Mouse (Mus musculus) lung, adult 2 months (tissue): ENCODE data around the gene Psmc2. TPM values are rescaled to one million over a fixed set of nuclear protein-coding genes. Genes with fewer than 3 reads are reported as not detected.

Experiments used
- DNase-seq: peaks from one replicate; pipeline ENCODE4 v3.0.0; 2022
- H3K4me1 ChIP-seq: fragments of 200-500 bp; 2 replicates; pipeline ENCODE4 v1.6.1; 2011; ENCODE audit warnings: low read length; ENCODE audit not compliant: control insufficient read depth, insufficient read depth
- H3K4me3 ChIP-seq: fragments of 200-500 bp; replicated peaks from 2 replicates; pipeline ENCODE3; 2011; ENCODE audit warnings: low read depth, mild to moderate bottlenecking, control low read depth, low read length; ENCODE audit errors: extremely low read depth
- CTCF ChIP-seq: fragments of 200-500 bp; IDR thresholded peaks from 2 replicates; pipeline ENCODE4 v1.5.1; 2011; ENCODE audit warnings: mild to moderate bottlenecking, low read length, control low read depth; ENCODE audit not compliant: insufficient read depth
- POLR2A ChIP-seq: fragments of 200-500 bp; IDR thresholded peaks from 2 replicates; pipeline ENCODE4 v1.6.1; 2011; ENCODE audit warnings: low read depth, mild to moderate bottlenecking, control low read depth, low read length, borderline replicate concordance; ENCODE audit errors: extremely low read depth
- WGBS: fragments of 180-500 bp; shearing (Covaris S2); methylation state at CpG from one replicate; pipeline ENCODE4 v1.1.7; 2018; 5-methylcytosine and 5-hydroxymethylcytosine counted together
- polyA plus RNA-seq: library from polyadenylated mRNA; depleted of rRNA; stranded (reverse); fragments of >200 nt; gene quantifications from 2 replicates; pipeline ENCODE4 v1.2.3, GENCODE M21; 2012

Gene Psmc2
- polyA plus RNA-seq, 1 experiment, result 28.4 TPM

GRCm38 (mm10) chr5:21802907-21803306 lies 17.8 kb downstream of the Psmc2 start:
- Histone ChIP-seq H3K4me1 (no peaks in the 10 kb centered on the region), H3K4me3 (no peak overlapping the region)
- DNase-seq, result no peak
- 89% methylated on average over 9 of the region's 9 CpGs for WGBS
- TF ChIP-seq POLR2A (no peak), CTCF (no peak)

DNA sequence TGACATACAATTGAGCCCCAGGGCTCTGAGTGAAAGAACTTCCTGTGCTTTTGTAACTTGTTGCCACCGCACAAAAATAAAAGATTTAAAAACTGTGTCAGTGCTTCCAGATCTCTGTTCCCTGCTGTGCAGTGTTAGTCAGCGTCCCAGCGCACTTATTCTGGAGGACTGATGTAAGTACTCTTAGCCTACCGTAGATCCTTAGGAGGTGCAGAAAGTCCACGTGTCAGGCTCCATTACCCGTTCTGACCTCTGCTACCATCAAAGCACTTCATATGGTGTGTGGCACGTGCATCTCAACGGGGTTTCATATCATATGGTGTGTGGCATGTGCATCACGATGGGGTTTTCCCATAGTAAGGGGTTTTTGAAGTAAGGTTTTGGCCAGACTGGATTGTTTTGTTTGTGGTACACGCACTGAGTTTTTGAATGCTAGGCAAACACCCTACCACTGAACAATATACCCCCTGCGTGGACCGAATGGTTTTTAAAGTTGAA lies 18.7 kb downstream of the Psmc2 start:
- WGBS, result 88% methylated on average over 12 of the region's 12 CpGs
- TF ChIP-seq CTCF, result no peak
- no peak overlapping the region for H3K4me3 ChIP-seq
- H3K4me1 ChIP-seq, result no peaks in the 10 kb centered on the region
- no peak for DNase-seq

DNA sequence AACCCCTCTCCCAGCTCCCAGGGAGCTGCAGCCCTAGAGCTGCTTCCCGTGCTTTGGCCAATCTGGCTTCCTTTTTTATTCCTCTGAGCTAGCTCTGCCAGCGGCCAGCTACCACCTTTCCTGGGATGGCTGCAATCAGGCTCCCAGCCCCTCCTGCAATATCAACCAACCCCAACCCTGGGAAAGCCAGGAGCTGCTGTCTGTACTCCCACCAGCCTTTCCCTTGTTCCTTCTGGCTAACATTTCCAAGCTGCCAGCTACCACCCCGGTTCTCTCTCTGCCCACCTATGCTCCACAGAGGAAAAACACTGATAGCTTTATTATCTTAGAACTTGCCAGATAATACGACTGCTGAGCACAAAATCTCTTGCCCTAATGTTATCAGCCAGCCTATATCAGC lies 19.8 kb downstream of the Psmc2 start:
- DNase-seq, result no peak
- Histone ChIP-seq H3K4me3 (no peak overlapping the region), H3K4me1 (no peaks in the 10 kb centered on the region)
- WGBS, result 69% methylated on average over 4 of the region's 4 CpGs
- TF ChIP-seq CTCF, result no peak
- no peak for TF ChIP-seq POLR2A

DNA sequence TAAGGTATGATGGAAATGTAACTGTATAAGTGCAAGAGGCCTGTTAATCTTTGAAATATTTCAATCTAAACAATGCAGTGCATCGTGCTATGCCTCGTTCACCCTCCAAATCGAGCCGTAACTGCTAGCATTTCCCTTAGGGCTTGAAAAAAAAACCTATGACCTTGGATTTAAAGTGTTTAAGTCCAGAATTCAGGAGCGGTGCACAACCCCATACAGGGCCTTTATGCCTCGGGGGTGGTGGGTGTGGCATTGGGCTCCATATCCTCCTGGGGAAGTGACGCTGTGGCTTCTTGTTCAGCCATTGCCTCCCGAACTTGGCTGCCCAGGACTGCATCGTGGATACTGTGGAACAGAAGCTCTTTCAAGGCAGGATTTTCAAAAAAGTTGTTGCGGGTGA lies 25.8 kb downstream of the Psmc2 start:
- WGBS, result 73% methylated on average over 10 of the region's 10 CpGs
- DNase-seq, result no peak
- H3K4me3 ChIP-seq, result no peak overlapping the region
- H3K4me1 ChIP-seq, result no peaks in the 10 kb centered on the region
- TF ChIP-seq CTCF, result no peak

DNA sequence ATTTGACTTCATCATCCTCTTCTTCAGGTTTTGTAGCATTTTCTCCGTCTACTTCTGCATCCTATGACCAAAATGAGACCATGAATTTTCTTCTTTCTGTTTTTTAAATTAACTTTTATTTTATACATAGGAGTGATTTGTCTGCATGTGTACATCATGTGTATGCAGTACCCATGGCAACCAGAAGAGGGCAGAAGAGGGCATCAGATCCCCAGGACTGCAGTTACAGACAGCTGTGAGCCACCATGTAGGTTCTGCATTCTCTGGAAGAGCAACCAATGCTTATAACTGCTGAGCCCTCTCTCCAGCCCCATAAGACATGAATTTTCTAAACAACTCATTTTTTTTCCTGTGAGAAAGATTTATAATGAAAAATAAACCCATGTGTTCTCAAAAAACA lies 28.9 kb downstream of the Psmc2 start:
- TF ChIP-seq POLR2A, result no peak
- TF ChIP-seq CTCF, result peak; percentile 40
- DNase-seq, result no peak
- 47% methylated on average over 1 of the region's 1 CpGs for WGBS
- Histone ChIP-seq H3K4me1 (no peaks in the 10 kb centered on the region), H3K4me3 (no peak overlapping the region)

- Histone ChIP-seq H3K4me3 (no peak overlapping the region), H3K4me1 (no peaks in the 10 kb centered on the region)
- DNase-seq, result no peak
- TF ChIP-seq CTCF (no peak), POLR2A (no peak)
- 75% methylated on average over 7 of the region's 7 CpGs for WGBS
Measured at GRCm38 (mm10) chr5:21826370-21826769, 41.3 kb downstream of the Psmc2 start.

DNA sequence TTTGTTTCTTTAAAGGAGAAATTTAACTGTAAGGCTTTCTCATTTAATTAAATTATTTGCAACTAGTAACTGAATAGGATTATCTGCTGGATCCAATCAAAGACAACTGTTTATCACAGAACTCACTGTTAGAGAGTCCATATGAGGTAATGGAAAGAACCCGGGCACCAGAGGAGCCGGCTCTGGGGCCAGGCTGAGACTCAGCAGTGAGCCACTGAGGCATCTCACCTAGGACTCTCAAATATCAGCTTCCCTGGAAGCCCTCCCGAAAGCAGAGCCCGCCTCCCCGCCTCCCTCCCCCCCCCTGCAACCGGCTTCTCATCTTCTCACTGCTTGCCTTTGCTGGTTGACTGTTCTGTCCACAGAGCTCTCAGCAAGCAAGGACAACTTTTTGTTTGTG lies 42.6 kb downstream of the Psmc2 start:
- WGBS, result 12% methylated on average over 6 of the region's 6 CpGs

DNA sequence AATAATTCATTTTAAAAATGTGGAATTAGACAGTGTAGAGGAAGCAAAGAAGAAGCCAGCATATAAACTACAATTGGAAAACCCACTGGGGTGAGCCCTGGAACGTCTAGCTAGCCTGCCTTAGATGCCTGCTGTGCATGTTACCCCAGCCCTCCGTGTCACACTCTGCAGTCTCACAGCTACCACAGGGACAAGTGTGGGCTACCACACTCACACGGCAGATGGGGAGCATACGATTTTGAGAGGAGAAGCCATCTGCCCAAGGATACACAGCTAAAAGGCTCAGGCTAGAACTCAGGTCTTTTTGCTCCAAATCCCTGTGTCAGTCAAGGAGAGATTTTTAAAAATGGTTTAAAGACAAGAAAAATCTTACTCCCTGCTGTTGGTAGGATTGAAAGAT lies 43.8 kb downstream of the Psmc2 start:
- TF ChIP-seq CTCF (no peak), POLR2A (no peak)
- WGBS, result 64% methylated on average over 4 of the region's 4 CpGs

More for the DNA sequence above, 42.6 kb downstream of the Psmc2 start:
- TF ChIP-seq CTCF (no peak), POLR2A (no peak)
- DNase-seq, result no peak
- Histone ChIP-seq H3K4me1 (no peaks in the 10 kb centered on the region), H3K4me3 (no peak overlapping the region)

DNA sequence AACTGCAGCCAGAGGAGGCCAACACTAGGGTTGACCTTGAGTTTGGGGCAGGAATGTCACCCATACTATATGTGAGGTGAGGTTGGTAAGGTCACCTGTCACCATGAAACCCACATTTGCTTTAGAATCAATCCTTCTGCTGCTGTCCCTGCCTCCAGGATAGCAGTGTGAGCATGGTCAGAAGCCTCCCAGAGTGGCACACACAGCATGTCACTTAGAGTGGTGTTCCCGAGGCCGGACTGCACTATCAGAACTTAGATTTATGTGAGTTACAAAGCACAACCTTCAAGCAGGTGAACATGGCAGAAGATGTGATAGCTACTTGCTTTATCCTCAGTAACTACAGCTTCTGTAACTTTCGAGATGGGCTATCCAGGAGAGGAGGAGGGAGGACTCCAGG lies 46.7 kb downstream of the Psmc2 start:
- WGBS, result 70% methylated on average over 3 of the region's 3 CpGs
- no peak for DNase-seq
- TF ChIP-seq CTCF (no peak), POLR2A (no peak)
- H3K4me1 ChIP-seq, result no peaks in the 10 kb centered on the region
- no peak overlapping the region for H3K4me3 ChIP-seq

More for the DNA sequence above, 43.8 kb downstream of the Psmc2 start:
- Histone ChIP-seq H3K4me1 (no peaks in the 10 kb centered on the region), H3K4me3 (no peak overlapping the region)
- DNase-seq, result no peak

DNA sequence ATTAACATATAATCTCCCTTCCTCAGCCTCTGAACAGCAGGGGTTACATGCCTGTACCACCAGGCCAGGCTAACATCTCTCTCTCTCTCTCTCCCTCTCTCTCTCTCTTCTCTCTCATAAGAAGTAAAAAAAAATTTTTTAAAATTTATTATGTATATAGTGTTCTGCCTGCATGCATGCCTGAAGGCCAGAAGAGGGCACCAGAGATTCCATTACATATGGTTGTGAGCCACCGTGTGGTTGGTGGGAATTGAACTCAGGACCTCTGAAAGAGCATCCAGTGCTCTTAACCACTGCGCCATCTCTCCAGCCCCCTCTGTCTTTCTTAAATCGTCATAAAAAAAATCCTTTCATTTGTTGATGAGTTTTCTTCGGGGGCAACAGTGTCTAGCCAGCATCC lies 59.6 kb downstream of the Psmc2 start:
- 70% methylated on average over 4 of the region's 4 CpGs for WGBS
- TF ChIP-seq CTCF (peak; percentile 23; the same call in 1 of the 2 replicates), POLR2A (no peak)
- Histone ChIP-seq H3K4me3 (no peak overlapping the region), H3K4me1 (no peaks in the 10 kb centered on the region)
- no peak for DNase-seq
